Mouse (Mus musculus): Measurements from ENCODE around the gene Foxi3.

GRCm38 (mm10) chr6:70957341-70957940, 1.1 kb downstream of the Foxi3 start:
- TF ChIP-seq CTCF (IDR thresholded peaks at IDR 0.05; ENCODE audit: low read depth, low read length) (no peak), TAL1 (conservative IDR thresholded peaks at IDR 0.05; ENCODE audit: low read depth, low read length) (no peak), POLR2AphosphoS5 (IDR thresholded peaks at IDR 0.05; ENCODE audit: insufficient replicate concordance, low read depth, low read length) (no peak), GATA2 (IDR thresholded peaks at IDR 0.05; ENCODE audit: borderline replicate concordance, low read depth, low read length) (no peak)
